Mouse (Mus musculus): ENCODE data around the gene Zfp426.

Zfp426 gene

GRCm38 (mm10) chr9:20453647-20454046 is 38.9 kb downstream of the Zfp426 start:
- DNase-seq: peak; percentile 5 to 19

GRCm38 (mm10) chr9:20451493-20451892 is 41.1 kb downstream of the Zfp426 start:
- no peak for DNase-seq

GRCm38 (mm10) chr9:20443183-20443783 is 49.3 kb downstream of the Zfp426 start:
- DNase-seq: peak; percentile 45 to 69

GRCm38 (mm10) chr9:20430004-20430403 is 62.5 kb downstream of the Zfp426 start:
- DNase-seq: no peak

All from kidney, adult 8-10 months (tissue).